Mouse (Mus musculus) brain, embryonic 18.5 days (tissue): ENCODE data around the gene Arl6.

Source experiments
- DNase-seq: peaks from one replicate; pipeline ENCODE4 v3.0.0-alpha.2; 2012; ENCODE audit warnings: low read depth, low spot score

Gene Arl6

GRCm38 (mm10) chr16:59639102-59639691, at the start of gene Arl6:
Arl6 (minus strand) TSS chr16:59639391.
- peak; percentile 87 for DNase-seq

GRCm38 (mm10) chr16:59685135-59685534, 45.9 kb upstream of the Arl6 start:
- DNase-seq = no peak

DNA sequence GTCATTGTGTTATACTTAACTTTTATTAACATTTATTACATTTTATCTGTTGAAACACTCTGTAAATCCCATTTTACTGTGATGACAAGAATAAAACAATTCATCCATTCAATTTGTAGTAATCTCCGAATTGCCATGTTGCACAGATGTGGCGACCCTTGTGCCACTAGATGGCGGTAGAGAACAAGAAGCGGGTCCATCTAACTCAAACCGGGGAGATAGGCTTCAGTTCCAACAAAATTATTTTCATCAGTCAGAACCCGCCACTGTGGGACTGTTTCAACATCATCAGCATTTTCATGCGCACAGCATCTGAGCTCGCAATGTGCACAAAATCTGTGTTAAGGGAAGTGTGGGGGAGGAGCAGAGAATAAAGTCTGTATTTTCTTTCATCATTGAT, 44.2 kb upstream of the Arl6 start:
- peak; percentile 76 for DNase-seq

GRCm38 (mm10) chr16:59682216-59682891, 43.2 kb upstream of the Arl6 start:
- DNase-seq = no peak

GRCm38 (mm10) chr16:59666938-59667337, 27.7 kb upstream of the Arl6 start:
- DNase-seq = no peak

DNA sequence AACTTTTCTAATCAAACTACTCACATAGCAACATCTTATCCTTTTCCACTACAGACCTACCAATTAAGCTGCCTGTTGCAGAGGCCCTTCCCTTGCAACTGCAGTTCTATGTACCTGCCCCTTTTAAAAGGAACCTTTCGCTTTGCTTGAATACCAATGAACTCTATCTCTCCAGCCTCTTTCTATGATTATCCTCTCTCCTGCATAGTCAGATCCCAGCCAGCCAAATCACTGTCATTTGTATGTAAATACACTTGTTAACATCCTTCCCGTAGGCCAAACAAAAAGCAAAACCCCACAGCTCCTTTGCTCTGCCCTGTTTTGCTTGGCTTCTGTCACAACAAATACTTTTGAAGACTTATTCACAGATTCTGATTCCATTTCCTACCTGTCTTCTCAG, 4.6 kb upstream of the Arl6 start:
- no peak for DNase-seq

DNA sequence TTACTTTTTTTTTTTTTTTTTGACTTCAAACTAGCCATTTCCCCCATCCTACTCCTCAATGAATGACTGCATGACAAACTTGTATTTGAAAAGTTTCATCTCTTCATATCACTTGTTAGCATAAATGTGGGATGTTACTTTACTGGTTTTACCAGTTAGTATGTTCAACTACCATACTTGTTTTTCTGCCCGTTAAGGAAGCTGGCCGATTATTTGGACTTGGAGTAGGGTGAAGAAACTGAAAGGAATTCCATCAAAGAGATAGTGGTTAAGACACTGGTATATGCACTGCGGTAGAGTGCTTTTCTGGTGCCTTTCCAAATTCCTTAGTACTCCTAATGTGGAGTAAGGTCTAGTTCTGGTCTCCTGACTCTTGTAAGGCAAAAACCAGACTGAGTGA, 794 bp upstream of the Arl6 start:
- no peak for DNase-seq

DNA sequence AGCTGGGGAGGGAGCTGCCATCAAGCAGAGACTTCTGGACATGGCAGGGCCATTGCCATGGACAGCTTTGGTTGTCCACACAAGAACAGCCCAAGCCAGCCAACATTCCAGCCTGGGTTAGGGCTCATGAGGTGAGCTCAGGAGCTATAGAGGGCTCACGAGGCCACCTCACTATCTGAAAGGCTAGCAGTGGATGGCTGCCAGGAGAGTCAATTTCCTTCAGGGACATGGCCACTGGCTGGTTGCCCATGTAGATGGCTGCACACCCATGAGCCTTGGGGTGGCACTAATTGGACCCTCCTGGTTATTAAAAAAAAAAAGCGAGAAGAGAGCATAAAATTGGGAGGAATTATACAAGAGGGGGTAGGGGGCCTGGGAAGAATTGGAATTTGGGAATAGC, 4.6 kb downstream of the Arl6 start:
- DNase-seq = no peak

GRCm38 (mm10) chr16:59621554-59621953, 17.6 kb downstream of the Arl6 start:
- DNase-seq = no peak

- no peak for DNase-seq
These were observed 22.0 kb downstream of the Arl6 start for GRCm38 (mm10) chr16:59617167-59617566.

DNA sequence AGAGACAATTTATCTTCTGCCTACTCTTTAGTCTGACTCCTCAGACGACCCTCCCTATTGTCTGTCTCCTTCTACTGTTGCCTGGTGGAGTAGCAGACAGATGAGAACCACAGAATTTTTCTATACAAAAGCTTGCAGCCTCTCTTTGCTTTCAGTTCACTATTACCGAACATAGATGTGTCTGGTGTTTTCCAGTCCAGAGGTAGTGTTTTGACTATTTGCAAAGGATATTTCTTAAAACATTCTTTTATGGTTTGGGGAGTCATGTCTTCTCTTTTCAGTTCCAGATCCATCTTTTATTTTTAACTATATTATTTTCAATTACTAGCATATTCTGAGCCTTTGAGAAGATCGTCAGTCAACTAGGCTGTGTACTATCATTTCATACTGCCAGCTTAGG, 23.5 kb downstream of the Arl6 start:
- DNase-seq = no peak

DNA sequence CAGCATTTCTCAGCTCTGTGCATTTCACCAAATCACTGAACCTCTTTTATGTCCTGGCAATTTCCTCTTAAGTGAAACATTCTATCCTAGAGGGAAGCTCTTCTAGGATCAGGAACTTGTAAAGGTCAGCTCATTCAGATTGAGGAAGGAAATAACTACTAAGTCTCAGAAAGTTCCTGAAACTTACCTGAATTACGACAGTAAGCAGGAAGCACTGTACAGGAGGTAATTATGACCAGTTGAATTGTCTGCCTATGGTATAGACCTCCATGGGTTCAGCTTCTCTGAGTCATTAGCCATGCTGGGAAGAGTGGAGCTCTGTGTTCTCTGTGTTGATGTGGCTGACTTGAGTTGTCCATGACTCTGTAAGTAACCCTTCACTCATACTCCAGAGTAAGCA, 28.4 kb downstream of the Arl6 start:
- DNase-seq = no peak

- DNase-seq = no peak
These were observed 35.0 kb downstream of the Arl6 start for GRCm38 (mm10) chr16:59604078-59604781.

- no peak for DNase-seq
These were observed 38.6 kb downstream of the Arl6 start, which contains the start of gene Crybg3 for GRCm38 (mm10) chr16:59600311-59601251. Crybg3 (minus strand) TSS chr16:59600979.

DNA sequence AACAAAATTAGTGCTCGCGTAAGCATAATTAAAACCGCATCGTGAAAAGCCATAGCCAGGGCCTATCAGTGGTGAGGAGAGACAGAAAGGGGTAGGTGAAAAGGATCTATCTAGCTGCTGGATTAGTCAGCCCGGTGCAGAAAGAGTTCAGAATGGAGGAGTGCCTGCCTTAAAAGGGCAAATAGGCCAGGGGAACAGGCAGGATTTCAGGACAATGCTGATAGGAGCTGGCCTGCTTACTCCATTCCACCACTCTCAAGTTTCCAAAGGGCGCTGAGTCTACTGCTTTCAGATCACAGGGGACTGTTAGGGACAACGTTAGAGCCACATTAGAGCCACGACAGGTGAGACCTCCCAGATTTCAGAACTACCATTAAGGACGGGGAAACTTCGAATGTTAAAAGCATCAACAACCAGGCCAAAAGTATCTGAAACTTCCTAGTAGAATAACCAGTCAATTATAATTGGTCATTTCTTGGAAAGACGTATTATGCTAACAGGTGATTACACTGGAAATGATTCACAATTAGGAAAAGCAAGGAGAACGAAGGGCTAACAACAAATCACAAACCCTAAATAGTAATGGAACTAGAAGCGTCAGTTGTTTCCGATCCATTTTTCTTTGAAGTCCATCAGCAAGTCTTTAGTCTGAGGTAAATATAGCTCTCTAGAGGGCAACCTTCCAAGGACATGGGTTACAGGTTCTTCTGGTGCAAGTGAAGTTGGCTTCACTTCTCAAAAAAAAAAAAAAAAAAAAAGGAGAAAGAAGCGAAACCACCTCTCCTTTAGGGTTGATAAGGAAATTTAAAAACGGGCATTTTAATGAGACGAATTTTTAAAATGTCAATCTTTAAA, 39.6 kb downstream of the Arl6 start:
- no peak for DNase-seq

DNA sequence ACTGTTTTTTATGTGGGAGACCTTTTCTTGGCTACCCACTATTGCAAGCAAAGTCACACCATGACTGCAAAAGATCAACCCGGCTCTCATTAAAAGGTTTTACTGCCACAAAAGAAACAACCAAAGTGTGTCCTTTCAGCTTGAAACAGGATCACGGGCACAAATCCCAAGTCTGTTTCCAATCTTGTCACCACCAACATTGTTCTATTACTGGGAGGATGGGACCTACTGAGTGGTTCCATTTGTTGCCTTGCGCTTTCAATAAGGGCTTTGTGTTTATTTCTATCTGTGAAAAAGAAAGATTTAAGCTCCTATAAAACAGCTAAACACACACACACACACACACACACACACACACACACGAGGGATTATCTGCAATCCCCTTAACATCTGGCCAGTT, 40.2 kb downstream of the Arl6 start:
- no peak for DNase-seq

DNA sequence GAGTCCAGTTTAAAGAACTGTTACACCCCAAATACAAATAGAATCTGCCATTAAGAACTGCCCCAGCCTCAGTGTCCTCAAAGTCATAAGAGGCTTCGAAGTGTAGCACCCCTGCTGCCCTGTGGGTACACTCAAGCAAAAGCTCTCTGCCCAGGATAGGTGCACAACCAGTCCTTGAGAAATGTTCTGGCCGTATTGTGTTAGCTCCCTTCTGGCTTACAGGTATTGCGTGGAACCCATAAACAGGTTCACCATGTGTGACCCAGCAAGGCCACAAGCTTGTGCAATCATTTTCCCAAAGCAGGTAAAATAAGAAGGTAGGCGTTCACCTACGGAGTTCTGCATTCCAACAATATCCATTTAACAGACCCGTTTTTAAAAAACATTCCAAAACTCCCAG, 41.9 kb downstream of the Arl6 start:
- no peak for DNase-seq

GRCm38 (mm10) chr16:59594714-59595113, 44.5 kb downstream of the Arl6 start:
- DNase-seq = no peak

- DNase-seq = no peak
These were observed 48.4 kb downstream of the Arl6 start for GRCm38 (mm10) chr16:59590790-59591189.

DNA sequence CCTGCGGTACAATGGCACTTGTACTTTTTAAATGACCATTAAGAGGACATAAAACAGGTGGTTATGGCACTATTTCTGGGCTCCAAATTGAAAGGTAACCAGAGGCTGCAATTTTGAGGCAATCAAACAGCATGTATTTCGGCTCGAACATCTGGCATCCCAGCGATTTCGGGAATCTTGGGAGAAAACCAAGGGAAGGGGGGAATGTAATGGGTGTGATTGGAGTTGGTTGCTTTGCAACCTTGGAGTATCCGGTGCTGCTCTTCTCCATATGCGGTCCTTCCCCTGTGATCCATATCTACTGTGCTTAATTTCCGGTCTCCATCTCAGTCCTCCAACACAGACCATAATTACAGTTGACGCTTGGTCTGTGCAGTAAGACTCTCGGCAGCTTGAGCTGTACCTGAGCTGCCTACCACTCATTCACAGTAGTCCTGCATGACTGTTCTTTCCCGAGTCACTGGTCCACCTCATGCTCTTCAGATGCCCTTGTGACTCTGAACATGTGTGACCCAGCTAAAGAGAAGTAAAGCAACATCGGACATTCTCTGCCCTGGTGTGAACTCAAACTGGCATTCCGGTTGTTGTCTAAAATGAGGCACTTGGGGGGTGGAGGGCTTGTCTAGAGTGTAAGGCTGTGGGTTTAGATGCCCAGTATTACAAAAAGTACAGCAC, 50.7 kb downstream of the Arl6 start:
- DNase-seq = no peak
